Mouse (Mus musculus) midbrain, postnatal 0 days (tissue): ENCODE measurements around the gene Ntmt1. TPM values are rescaled to one million over a fixed set of nuclear protein-coding genes. Genes with fewer than 3 reads are reported as not detected.

ENCODE experiments used
- ATAC-seq: fragments of 200-750 bp; cut with Nextera tagmentation; 2 replicates; pipeline ENCODE4 v1.8.0; 2017; ENCODE audit warnings: moderate number of reproducible peaks, mild to moderate bottlenecking, moderate TSS enrichment, moderate library complexity; ENCODE audit not compliant: low FRiP score
- DNase-seq: peaks from one replicate; pipeline ENCODE4 v3.0.0-alpha.2; 2015; ENCODE audit warnings: low spot score
- H3K27ac ChIP-seq: fragments of 300-500 bp; sonication (generic); 2 replicates; pipeline ENCODE4 v1.5.1; 2014; ENCODE audit warnings: low read depth, mild to moderate bottlenecking, low read length, mixed read lengths
- H3K27me3 ChIP-seq: fragments of 300-500 bp; sonication (generic); 2 replicates; pipeline ENCODE4 v1.6.1; 2014; ENCODE audit warnings: low read length, control low read depth, mixed read lengths; ENCODE audit not compliant: insufficient read depth
- H3K36me3 ChIP-seq: fragments of 300-500 bp; sonication (generic); 2 replicates; pipeline ENCODE4 v1.6.1; 2014; ENCODE audit warnings: low read length, control low read depth, mixed read lengths; ENCODE audit not compliant: insufficient read depth
- H3K4me1 ChIP-seq: fragments of 300-500 bp; sonication (generic); 2 replicates; pipeline ENCODE4 v1.6.1; 2014; ENCODE audit warnings: mild to moderate bottlenecking, control low read depth, antibody characterized with exemption, low read length, mixed read lengths; ENCODE audit not compliant: insufficient read depth
- H3K4me2 ChIP-seq: fragments of 300-500 bp; sonication (generic); 2 replicates; pipeline ENCODE4 v1.6.1; 2014; ENCODE audit warnings: low read depth, mild to moderate bottlenecking, low read length, mixed read lengths; ENCODE audit not compliant: poor library complexity, severe bottlenecking
- H3K4me3 ChIP-seq: fragments of 300-500 bp; sonication (generic); 2 replicates; pipeline ENCODE4 v1.5.1; 2014; ENCODE audit warnings: low read depth, mild to moderate bottlenecking, low read length, moderate library complexity
- H3K9ac ChIP-seq: fragments of 300-500 bp; sonication (generic); replicated peaks from 2 replicates; pipeline ENCODE4 v1.6.1; 2014; ENCODE audit warnings: mild to moderate bottlenecking, low read length, moderate library complexity, mixed read lengths; ENCODE audit not compliant: poor library complexity, severe bottlenecking
- H3K9me3 ChIP-seq: fragments of 300-500 bp; sonication (generic); 2 replicates; pipeline ENCODE4 v1.6.1; 2016; ENCODE audit warnings: low read length, control low read depth
- CTCF ChIP-seq: IDR thresholded peaks from 2 replicates; pipeline ENCODE4 v1.5.1; 2016; ENCODE audit warnings: antibody characterized with exemption, mild to moderate bottlenecking
- WGBS: fragments of 180-500 bp; shearing (Covaris S2); extraction: QIAGEN DNeasy Blood & Tissue Kit; methylation state at CpG from one replicate; pipeline ENCODE4 v1.1.7; 2014; 5-methylcytosine and 5-hydroxymethylcytosine counted together
- polyA plus RNA-seq: library from polyadenylated mRNA; unstranded; fragments of >200 nt; fragmentation: Nextera tagmentation; extraction: Ambion mirVana; gene quantifications from 2 replicates; pipeline ENCODE4 v1.2.1, GENCODE M21; 2015
- total RNA-seq: library from RNA; depleted of rRNA; stranded (reverse); fragments of >200 nt; gene quantifications from 2 replicates; pipeline ENCODE4 v1.2.3, GENCODE M21; 2014; rRNA removed

The Ntmt1 gene
- total and polyA plus RNA-seq, 2 experiments from 2014 or later: 62.2 to 90.3 TPM

DNA sequence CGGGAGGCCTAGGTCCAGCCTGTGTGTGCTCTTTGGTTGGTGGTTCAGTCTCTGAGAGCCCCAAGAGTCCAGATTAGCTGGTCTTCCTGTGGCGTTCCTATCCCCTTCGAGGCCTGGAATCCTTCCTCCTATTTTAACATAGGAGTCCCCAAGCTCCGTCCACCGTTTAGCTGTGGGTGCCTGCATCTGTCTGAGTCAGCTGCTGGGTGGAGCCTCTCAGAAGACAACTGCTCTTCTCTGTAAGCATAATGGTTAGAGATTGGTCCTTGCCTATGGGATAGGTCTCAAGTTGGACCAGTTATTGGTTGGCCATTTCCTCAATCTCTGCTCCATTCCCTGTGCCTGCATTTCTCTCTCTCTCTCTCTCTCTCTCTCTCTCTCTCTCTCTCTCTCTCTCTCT, 52.2 kb downstream of the Ntmt1 start:
- no peak for DNase-seq
- no peak overlapping the region for H3K4me3 ChIP-seq
- ATAC-seq: no peak
- H3K9ac ChIP-seq: no peak overlapping the region
- 87% methylated on average over 5 of the region's 5 CpGs for WGBS
- no peaks in the 10 kb centered on the region for H3K27me3 ChIP-seq
- H3K36me3 ChIP-seq: no peaks in the 10 kb centered on the region
- no peaks in the 10 kb centered on the region for H3K9me3 ChIP-seq
- TF ChIP-seq CTCF: no peak
- peaks cover 13% of the 10 kb centered on the region for H3K4me1 ChIP-seq
- H3K27ac ChIP-seq: no peak overlapping the region
- H3K4me2 ChIP-seq: no peak overlapping the region

DNA sequence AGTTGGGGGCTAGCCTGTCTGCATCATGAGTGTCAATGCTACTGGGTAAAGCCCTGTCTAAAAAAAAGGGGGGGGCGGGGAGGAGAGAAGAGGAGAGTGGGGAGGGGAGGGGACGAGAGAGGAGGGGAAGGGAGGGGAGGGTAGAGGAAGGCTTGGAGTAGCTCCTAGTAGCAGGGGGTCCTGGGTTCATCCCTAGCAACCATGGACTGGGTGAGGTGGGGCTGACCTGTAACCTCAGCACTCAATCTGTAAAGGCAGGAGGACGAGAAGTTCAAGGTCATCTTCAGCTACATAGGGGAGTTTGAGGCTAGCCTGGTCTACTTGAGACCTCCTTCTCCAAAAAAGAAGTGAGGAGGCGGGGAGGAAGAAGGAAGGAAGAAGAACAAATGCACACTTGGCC, 54.5 kb downstream of the Ntmt1 start:
- Histone ChIP-seq H3K9ac (no peak overlapping the region), H3K27me3 (no peaks in the 10 kb centered on the region), H3K9me3 (no peaks in the 10 kb centered on the region), H3K4me2 (no peak overlapping the region), H3K36me3 (no peaks in the 10 kb centered on the region), H3K4me3 (no peak overlapping the region), H3K4me1 (peaks cover 8% of the 10 kb centered on the region), H3K27ac (no peak overlapping the region)
- DNase-seq: no peak
- ATAC-seq: no peak
- TF ChIP-seq CTCF: no peak
- WGBS: 71% methylated on average over 4 of the region's 4 CpGs

DNA sequence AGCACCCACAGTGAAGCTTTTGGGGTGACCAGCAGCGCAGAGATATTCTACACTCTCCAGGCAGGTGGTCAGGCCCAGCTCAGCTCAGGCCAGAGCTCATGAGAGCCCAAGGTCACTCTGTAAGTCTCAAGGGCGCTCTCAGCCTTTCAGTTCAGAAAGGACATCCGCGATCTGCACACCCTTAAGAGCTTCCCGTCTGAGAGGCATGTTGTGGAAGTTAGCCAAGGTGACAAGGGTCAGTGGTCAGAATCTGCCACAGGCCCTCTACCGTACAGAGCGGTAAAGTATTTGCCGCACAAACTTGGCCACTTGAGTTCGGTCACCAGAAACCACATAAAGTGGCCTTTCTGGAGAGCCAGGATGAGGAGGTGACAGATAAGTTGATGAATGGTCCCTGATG, 55.9 kb downstream of the Ntmt1 start:
- no peaks in the 10 kb centered on the region for H3K27me3 ChIP-seq
- ATAC-seq (no peak), DNase-seq (no peak)
- H3K4me2 ChIP-seq: no peak overlapping the region
- no peak for TF ChIP-seq CTCF
- no peak overlapping the region for H3K4me3 ChIP-seq
- no peaks in the 10 kb centered on the region for H3K36me3 ChIP-seq
- no peak overlapping the region for H3K27ac ChIP-seq
- 87% methylated on average over 9 of the region's 9 CpGs for WGBS
- peaks cover 3% of the 10 kb centered on the region; the same call in 1 of the 2 replicates for H3K4me1 ChIP-seq
- no peaks in the 10 kb centered on the region for H3K9me3 ChIP-seq
- H3K9ac ChIP-seq: no peak overlapping the region

DNA sequence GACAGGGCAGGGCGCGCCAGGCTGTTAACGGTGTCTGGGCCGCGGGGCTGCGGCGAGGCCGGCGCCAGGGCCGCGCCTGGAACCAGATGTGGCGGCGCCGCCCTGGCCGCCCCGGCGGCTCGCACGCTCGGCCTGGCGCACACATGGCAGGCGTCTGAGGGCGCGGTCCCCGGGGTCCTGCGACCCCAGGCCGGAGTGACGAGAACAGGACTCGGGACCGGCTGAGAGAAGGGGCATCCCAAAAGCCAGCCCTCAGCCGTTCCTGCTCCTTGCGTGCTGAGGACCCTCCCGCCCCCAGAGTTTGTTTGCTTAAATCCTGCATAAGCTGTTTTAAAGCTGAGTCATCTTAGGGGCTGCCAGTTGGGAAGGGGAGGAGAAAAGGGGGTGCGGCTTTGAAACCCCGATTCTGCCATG, 57.3 kb downstream of the Ntmt1 start:
- 2% methylated on average over 35 of the region's 35 CpGs for WGBS
- Histone ChIP-seq H3K9me3 (no peaks in the 10 kb centered on the region), H3K36me3 (no peaks in the 10 kb centered on the region), H3K4me3 (peak overlapping the region; percentile 13), H3K27me3 (no peaks in the 10 kb centered on the region), H3K9ac (peak overlapping the region; percentile 34), H3K27ac (no peak overlapping the region), H3K4me1 (peaks cover 3% of the 10 kb centered on the region; the same call in 1 of the 2 replicates), H3K4me2 (peak overlapping the region; percentile 44)
- ATAC-seq (peak; percentile 20; the same call in 1 of the 2 replicates), DNase-seq (no peak)
- TF ChIP-seq CTCF: no peak

DNA sequence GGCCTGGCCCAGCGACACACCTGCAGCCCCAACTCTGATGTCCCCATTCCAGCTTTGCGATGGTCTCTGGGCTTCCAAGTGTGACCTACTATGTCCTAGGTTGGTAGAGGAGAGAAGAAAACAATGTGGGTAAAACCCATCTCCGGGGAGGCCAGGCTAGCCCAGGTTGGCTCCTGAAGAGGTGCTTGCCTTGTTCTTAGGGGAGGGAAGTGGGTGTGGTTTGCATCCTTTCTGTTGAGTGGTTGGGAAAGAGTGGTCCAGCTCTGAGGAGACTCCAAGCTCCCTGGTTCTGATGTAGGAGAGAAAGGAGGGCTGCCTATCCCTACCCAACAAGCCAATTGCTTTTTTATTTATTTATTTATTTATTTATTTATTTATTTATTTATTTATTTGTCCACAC, 57.8 kb downstream of the Ntmt1 start:
- no peaks in the 10 kb centered on the region for H3K36me3 ChIP-seq
- peaks cover 3% of the 10 kb centered on the region; the same call in 1 of the 2 replicates for H3K4me1 ChIP-seq
- DNase-seq (no peak), ATAC-seq (no peak)
- H3K9me3 ChIP-seq: no peaks in the 10 kb centered on the region
- WGBS: 47% methylated on average over 3 of the region's 3 CpGs
- no peak overlapping the region; the same call in 1 of the 2 replicates for H3K9ac ChIP-seq
- H3K4me2 ChIP-seq: peak overlapping the region; percentile 44; the same call in 1 of the 2 replicates
- TF ChIP-seq CTCF: no peak
- no peak overlapping the region for H3K27ac ChIP-seq
- H3K27me3 ChIP-seq: no peaks in the 10 kb centered on the region
- H3K4me3 ChIP-seq: no peak overlapping the region

DNA sequence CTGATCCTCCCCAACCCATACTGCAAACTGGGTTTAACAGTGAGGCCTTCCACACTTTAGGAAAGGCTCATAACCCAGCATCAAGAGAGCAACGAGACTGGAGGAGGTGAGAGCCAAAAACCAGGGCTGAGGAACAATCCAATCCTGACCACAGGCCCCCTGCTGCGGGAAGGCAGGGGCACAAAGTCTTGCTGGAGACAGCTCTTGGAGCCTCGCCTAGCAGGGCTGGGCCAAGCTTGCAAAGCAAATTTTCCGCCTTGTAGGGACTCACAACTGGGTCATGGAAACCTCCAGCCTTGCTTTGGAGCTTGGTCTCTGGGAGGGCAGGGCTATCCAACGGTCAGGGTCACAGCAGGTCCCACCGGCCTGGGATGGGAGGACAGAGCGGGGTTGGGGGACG, 63.2 kb downstream of the Ntmt1 start:
- TF ChIP-seq CTCF: no peak
- H3K4me3 ChIP-seq: no peak overlapping the region
- H3K36me3 ChIP-seq: no peaks in the 10 kb centered on the region
- H3K4me1 ChIP-seq: no peaks in the 10 kb centered on the region
- H3K9ac ChIP-seq: no peak overlapping the region
- no peaks in the 10 kb centered on the region for H3K27me3 ChIP-seq
- 57% methylated on average over 8 of the region's 8 CpGs for WGBS
- H3K9me3 ChIP-seq: no peaks in the 10 kb centered on the region
- ATAC-seq (no peak), DNase-seq (peak; percentile 55)
- H3K4me2 ChIP-seq: no peak overlapping the region
- no peak overlapping the region for H3K27ac ChIP-seq

Other genes with a start within 250 kb of the Ntmt1 start
- 0.55 and 2.2 TPM in 2 replicates for gene Cstad, start 212.8 kb upstream of the Ntmt1 start, total RNA-seq
- gene Cstad, start 212.8 kb upstream of the Ntmt1 start, polyA plus RNA-seq: 0.64 and 0.70 TPM in 2 replicates
- gene 1700001O22Rik, start 4.2 kb upstream of the Ntmt1 start, total RNA-seq: 2.4 TPM in 1 of 2 replicates, not detected in the other
- 1.2 and 1.5 TPM in 2 replicates for gene 1700001O22Rik, start 4.2 kb upstream of the Ntmt1 start, polyA plus RNA-seq
- 36.5 and 40.7 TPM in 2 replicates for gene Asb6, start 22.5 kb downstream of the Ntmt1 start, total RNA-seq
- gene Asb6, start 22.5 kb downstream of the Ntmt1 start, polyA plus RNA-seq: 36.1 and 39.6 TPM in 2 replicates
- gene Prrx2, start 27.1 kb downstream of the Ntmt1 start, total RNA-seq: 4.4 and 12.5 TPM in 2 replicates
- gene Prrx2, start 27.1 kb downstream of the Ntmt1 start, polyA plus RNA-seq: 3.0 and 5.1 TPM in 2 replicates
- 6.7 and 19.8 TPM in 2 replicates for gene Ptges, start 122.0 kb downstream of the Ntmt1 start, total RNA-seq
- gene Ptges, start 122.0 kb downstream of the Ntmt1 start, polyA plus RNA-seq: 8.0 and 8.5 TPM in 2 replicates
- 27.1 and 28.3 TPM in 2 replicates for gene Tor1b, start 145.1 kb downstream of the Ntmt1 start, total RNA-seq
- gene Tor1b, start 145.1 kb downstream of the Ntmt1 start, polyA plus RNA-seq: 16.4 and 17.0 TPM in 2 replicates
- gene Tor1a, start 160.1 kb downstream of the Ntmt1 start, total RNA-seq: 68.9 and 88.7 TPM in 2 replicates
- 90.3 and 95.4 TPM in 2 replicates for gene Tor1a, start 160.1 kb downstream of the Ntmt1 start, polyA plus RNA-seq
- 34.8 and 41.7 TPM in 2 replicates for gene BC005624, start 174.4 kb downstream of the Ntmt1 start, total RNA-seq
- 86.7 and 93.1 TPM in 2 replicates for gene BC005624, start 174.4 kb downstream of the Ntmt1 start, polyA plus RNA-seq
- gene Usp20, start 174.5 kb downstream of the Ntmt1 start, total RNA-seq: 36.6 and 41.2 TPM in 2 replicates
- gene Usp20, start 174.5 kb downstream of the Ntmt1 start, polyA plus RNA-seq: 32.5 and 32.8 TPM in 2 replicates